Mouse (Mus musculus): Measurements from ENCODE around the gene Drd2.

The Drd2 gene
- long read RNA-seq, experiment 1 = 0 reads
- long read RNA-seq, experiment 2 = 0 reads

GRCm38 (mm10) chr9:49340136-49341043 lies at the start of gene Drd2:
Gene Drd2, plus strand, starts transcription at chr9:49340627.
- intact Hi-C loops (cut with DNase I) = no loop called here

GRCm38 (mm10) chr9:49295101-49295500 lies 45.3 kb upstream of the Drd2 start:
- intact Hi-C loops (cut with DNase I) = no loop called here

DNA sequence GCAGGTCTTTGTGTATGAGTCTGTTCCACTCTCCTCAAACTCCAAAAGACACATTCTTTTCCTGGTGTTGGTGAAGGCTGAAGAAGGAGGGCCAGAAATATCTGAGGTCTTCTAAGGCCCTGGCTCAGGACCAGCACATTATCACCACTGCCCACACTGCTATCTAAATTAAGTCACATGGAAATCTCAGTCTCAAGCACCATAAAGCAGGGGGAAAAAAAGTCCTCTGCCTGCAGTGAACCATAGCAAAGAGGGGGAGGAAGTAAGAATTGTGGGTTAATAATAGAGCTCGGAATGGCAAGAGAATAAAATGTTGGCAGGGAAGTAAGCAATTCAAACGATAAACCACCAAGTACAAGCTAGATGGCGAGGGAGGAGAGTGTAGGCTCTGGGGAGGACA lies 32.9 kb upstream of the Drd2 start:
- intact Hi-C loops (cut with DNase I) = no loop called here

DNA sequence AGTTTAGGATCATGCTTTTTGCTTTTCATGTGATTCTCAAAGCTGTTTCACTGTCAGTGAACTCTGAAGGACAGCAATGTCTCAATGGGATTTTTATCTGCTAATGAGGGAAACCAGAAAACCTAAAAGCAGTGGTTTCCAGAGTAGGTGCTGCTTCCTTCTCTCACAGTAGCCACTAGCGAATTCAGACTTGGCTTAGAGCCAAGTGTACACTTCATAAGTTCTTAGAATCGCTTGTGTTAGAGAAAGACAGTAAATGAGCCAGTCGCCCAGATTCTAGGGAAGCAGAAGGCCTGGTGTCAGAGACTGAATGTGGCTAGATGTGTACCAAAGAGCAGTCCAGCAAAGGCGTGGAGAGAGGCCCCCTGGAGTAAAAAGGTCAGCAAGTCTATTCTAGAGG lies 29.6 kb upstream of the Drd2 start:
- intact Hi-C loops (cut with DNase I) = no loop called here

- intact Hi-C loops (cut with DNase I) = no loop called here
Observed at GRCm38 (mm10) chr9:49318638-49319037, 21.8 kb upstream of the Drd2 start.

DNA sequence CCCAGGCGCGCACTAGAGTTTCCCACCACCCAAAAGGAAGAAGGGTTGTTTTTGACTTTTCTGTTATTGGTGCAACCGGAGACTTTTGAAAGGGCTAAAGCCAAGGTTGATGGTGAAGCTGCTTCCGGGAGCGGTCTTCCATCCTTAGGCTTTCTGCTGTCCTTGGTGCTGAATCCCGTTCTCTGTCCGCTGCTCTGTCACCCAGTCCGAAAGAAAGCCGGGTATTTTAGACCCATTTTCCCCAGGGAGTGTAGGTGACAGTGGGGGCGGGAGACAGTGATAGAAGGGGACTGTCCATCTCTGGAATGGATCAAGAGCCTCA lies 578 bp downstream of the Drd2 start:
- intact Hi-C loops (cut with DNase I) = no loop called here

- intact Hi-C loops (cut with DNase I) = no loop called here
Observed at GRCm38 (mm10) chr9:49365763-49366162, 25.3 kb downstream of the Drd2 start.

DNA sequence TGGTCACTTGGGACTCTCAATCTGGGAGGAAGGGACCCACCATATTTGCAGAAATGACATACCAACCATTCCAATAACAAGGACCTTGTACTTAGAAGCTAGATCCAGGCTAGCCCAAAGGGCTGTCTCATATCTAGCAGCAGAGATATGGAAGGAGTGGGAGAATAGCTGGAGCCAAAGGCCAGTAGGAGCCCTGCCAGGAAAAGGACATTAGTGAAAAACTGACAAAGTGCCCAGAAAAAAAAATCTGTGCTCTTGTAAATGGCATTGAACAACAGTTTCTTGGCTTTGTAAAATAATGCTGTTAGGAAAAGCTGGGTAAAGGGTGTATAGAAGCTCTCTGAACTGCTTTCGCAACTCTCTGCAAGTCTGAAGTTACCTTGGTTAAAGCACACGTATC lies 33.5 kb downstream of the Drd2 start:
- intact Hi-C loops (cut with DNase I) = no loop called here

GRCm38 (mm10) chr9:49379962-49380361 lies 39.5 kb downstream of the Drd2 start:
- intact Hi-C loops (cut with DNase I) = no loop called here

- intact Hi-C loops (cut with DNase I) = no loop called here
Observed at GRCm38 (mm10) chr9:49384041-49384440, 43.6 kb downstream of the Drd2 start.

DNA sequence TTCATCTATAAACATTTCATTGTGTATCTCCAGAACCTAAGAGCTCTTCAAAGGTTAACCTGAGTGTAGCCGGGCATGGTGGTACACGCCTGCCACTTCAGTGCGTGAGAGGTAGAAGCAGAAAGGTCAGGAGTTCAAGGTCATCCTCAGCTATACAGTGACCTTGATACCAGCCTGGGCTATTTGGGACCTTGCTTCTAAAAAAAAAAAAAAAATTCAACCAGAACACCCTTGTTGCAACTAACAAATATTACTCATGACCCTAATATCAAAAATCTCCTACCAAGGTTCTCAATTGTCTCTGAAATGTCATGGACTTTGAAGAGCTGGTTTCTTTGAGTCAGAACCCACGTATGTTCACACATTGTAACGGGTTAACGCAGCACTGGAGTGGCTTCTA lies 44.4 kb downstream of the Drd2 start:
- intact Hi-C loops (cut with DNase I) = no loop called here

GRCm38 (mm10) chr9:49385301-49385700 lies 44.9 kb downstream of the Drd2 start:
- intact Hi-C loops (cut with DNase I) = no loop called here

DNA sequence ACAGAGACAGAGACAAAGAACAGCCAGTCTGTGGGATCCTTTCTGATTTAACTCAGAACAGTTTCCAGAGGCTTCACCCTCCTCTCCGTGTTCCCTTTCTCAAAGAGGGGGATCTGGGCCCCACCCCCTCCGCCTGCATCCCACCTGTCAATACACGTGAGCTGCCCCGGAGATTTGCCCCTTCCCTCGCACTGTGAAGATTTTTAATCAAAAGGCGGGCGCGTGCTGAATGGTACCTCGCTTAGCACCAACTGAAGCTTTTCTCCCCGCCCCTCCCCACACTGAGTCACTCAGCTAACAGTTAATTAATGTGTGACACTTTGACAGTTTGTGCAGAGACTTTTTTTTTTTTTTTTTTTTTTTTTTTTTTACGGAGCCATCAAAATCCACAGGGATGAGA lies 45.7 kb downstream of the Drd2 start:
- intact Hi-C loops (cut with DNase I) = no loop called here

DNA sequence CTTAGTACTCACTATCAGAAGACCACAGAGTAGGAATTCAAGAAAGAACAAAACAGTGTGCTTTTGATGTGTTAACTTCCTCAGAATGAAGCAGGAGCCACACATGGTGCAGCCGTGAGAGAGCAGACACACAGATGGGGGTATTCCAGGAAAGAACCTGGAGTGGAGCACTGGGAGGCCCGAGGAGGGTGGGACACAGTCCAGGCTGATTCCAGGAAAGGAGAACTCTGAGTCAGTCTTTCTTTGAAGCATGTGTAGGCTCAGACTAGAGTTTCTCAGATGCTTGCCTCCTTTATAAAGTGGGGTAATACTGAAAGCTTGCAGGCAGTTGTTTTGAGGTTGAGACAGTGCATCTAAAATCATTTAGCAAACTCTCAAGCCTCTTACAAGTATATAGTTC lies 51.8 kb downstream of the Drd2 start:
- intact Hi-C loops (cut with DNase I) = no loop called here

- intact Hi-C loops (cut with DNase I) = no loop called here
Observed at GRCm38 (mm10) chr9:49396006-49396405, 55.6 kb downstream of the Drd2 start.

- intact Hi-C loops (cut with DNase I) = no loop called here
Observed at GRCm38 (mm10) chr9:49403711-49404110, 63.3 kb downstream of the Drd2 start.

GRCm38 (mm10) chr9:49407028-49407427 lies 66.6 kb downstream of the Drd2 start:
- intact Hi-C loops (cut with DNase I) = no loop called here

GRCm38 (mm10) chr9:49410621-49411020 lies 70.2 kb downstream of the Drd2 start:
- intact Hi-C loops (cut with DNase I) = no loop called here

DNA sequence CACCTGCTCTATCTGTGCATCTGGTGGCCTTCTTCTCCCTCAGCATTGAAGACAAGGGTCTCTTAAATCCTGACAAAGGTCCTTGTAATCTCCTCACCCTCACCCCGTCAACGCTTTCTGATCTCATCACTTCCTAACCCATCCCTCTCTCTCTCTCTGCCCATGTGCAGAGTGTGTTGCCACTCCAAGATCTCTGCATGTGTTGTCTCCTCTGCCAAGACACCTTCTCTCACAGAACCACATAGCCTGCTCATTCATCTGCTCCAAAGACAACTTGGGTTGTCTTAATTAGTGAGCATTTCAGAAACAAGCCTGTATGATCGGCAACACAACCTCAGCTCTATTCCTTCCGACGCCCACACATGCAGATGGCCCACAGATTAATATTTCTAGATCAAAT lies 83.4 kb downstream of the Drd2 start:
- intact Hi-C loops (cut with DNase I) = no loop called here

DNA sequence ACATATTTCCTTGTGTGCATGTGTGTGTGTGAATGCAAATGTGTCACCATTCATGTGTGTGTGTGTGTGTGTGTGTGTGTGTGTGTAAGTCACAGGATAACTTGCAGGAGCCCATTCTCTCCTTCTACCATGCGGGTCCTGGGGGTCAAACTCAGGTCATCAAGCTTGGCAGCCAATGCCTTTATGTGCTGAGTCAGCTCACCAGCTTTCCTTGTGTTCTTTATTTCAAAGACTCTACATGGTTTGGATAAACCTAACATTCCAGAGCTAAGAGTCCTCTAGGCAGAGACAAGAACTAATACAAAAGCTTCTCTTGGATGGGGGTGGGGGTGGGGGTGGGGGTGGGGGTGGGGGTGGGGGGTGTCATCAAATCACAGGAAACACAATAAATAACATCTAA lies 85.2 kb downstream of the Drd2 start:
- intact Hi-C loops (cut with DNase I) = no loop called here

DNA sequence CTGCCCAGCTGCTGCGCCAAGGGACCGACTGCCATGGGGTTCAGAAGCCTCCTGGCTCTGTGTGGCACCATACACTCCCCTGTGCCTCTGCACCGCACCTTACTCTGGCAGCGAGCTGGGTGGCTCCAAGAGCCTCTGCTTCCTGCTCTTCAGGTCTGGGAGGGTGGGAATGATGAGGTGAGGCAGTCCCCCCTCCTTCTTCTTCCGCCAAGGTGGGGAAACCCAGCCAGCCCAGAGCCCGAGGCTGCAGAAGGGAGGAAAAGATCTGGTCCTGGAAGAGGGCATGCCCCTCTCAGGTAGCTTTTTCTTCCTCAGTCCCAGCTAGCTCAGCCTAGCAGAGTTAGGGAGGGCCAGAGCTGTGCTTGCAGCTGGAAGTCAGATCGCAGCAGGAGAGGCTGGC lies 86.5 kb downstream of the Drd2 start, which contains the start of gene Ankk1:
TSS of gene Ankk1 (minus strand) at position 101 of the 400 bp plus-strand sequence.
- intact Hi-C loops (cut with DNase I) = no loop called here

DNA sequence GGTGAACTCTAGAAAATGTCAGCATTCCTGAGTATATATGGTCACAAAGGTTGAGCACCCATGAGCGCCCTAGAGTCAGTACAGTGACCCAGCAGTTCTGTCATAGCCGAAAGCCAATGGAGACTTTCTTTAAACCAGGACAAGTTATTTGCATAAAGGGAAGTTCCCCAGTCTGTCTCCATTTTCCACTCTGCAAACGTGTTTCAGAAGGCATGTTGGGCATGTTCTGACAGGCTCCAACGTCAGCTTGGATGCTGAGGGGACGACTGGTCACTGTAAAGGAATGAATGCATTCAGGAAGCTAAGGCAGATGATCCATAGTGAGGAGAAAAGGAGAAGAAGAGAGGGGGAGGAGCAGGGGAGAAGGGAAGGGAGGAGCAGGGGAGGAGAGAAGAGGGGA lies 87.1 kb downstream of the Drd2 start:
- intact Hi-C loops (cut with DNase I) = no loop called here

GRCm38 (mm10) chr9:49442621-49443020 lies 102.2 kb downstream of the Drd2 start:
- intact Hi-C loops (cut with DNase I) = no loop called here

Data from adrenal gland (tissue).